Mouse (Mus musculus): ENCODE measurements around the gene Wwox.

DNA sequence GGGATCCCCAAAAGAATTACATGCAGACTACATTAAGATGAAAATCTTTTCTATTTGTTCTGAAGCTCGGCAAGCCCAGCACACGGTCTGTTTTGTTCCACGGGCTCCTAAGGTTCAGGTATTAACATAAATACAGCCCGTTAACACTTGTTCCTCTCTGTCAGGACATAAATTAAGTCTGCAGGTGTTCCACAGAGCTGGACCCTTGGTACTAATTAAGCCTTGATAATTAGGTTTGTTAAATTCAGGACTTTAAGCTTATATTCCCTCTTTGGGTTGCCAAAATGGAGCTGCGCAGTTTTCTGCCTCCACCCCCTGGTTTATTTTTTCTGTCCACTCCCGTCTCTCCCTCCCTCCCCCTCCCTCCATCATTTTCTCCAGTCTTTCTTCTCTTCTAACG is 638.8 kb downstream of the Wwox start:
- no peak for TF ChIP-seq CTCF (IDR thresholded peaks at IDR 0.05; ENCODE audit: insufficient read depth, low read depth, low read length)
- no peak for TF ChIP-seq POLR2A (IDR thresholded peaks at IDR 0.05; ENCODE audit: insufficient read depth, low read depth, low read length)
